Mouse (Mus musculus) heart, embryonic 12.5 days (tissue): ENCODE measurements around the gene Gm17018. TPM values are rescaled to one million over a fixed set of nuclear protein-coding genes. Genes with fewer than 3 reads are reported as not detected.
A peak's percentile ranks its signal among the peaks of the same experiment; 100 is the strongest.
"Not testable (repeated sequence)": the region's sequence is repeated elsewhere in the genome, so short reads cannot be mapped to it uniquely, and the experiment has no call there.

ENCODE experiments used
- ATAC-seq: fragments of 200-750 bp; cut with Nextera tagmentation; 2 replicates; pipeline ENCODE4 v1.8.0; 2017; ENCODE audit warnings: moderate TSS enrichment, moderate library complexity; ENCODE audit not compliant: insufficient number of reproducible peaks, low FRiP score
- H3K27ac ChIP-seq: fragments of 300-500 bp; sonication (generic); 2 replicates; pipeline ENCODE4 v1.5.1; 2016; ENCODE audit warnings: mild to moderate bottlenecking, moderate library complexity; ENCODE audit not compliant: poor library complexity, severe bottlenecking
- H3K27me3 ChIP-seq: fragments of 300-500 bp; sonication (generic); replicated peaks from 2 replicates; pipeline ENCODE4 v1.6.1; 2016; ENCODE audit warnings: mild to moderate bottlenecking, moderate library complexity
- H3K36me3 ChIP-seq: fragments of 300-500 bp; sonication (generic); 2 replicates; pipeline ENCODE4 v1.6.1; 2016; ENCODE audit warnings: mild to moderate bottlenecking, moderate library complexity
- H3K4me1 ChIP-seq: fragments of 300-500 bp; sonication (generic); replicated peaks from 2 replicates; pipeline ENCODE4 v1.6.1; 2016; ENCODE audit warnings: mild to moderate bottlenecking
- H3K4me2 ChIP-seq: fragments of 300-500 bp; sonication (generic); 2 replicates; pipeline ENCODE4 v1.6.1; 2016; ENCODE audit warnings: mild to moderate bottlenecking, moderate library complexity
- H3K4me3 ChIP-seq: fragments of 300-500 bp; sonication (generic); 2 replicates; pipeline ENCODE4 v1.5.1; 2016; ENCODE audit warnings: mild to moderate bottlenecking
- H3K9ac ChIP-seq: fragments of 300-500 bp; sonication (generic); 2 replicates; pipeline ENCODE4 v1.6.1; 2016; ENCODE audit warnings: mild to moderate bottlenecking, moderate library complexity
- H3K9me3 ChIP-seq: fragments of 300-500 bp; sonication (generic); replicated peaks from 2 replicates; pipeline ENCODE4 v1.6.1; 2016; ENCODE audit warnings: mild to moderate bottlenecking, moderate library complexity
- WGBS: fragments of 180-500 bp; shearing (Covaris S2); methylation state at CpG from one replicate; pipeline ENCODE4 v1.1.7; 2016; 5-methylcytosine and 5-hydroxymethylcytosine counted together
- polyA plus RNA-seq: library from polyadenylated mRNA; unstranded; fragments of >200 nt; fragmentation: Nextera tagmentation; extraction: Ambion mirVana; gene quantifications from 2 replicates; pipeline ENCODE4 v1.2.1, GENCODE M21; 2016

The Gm17018 gene
- polyA plus RNA-seq, 1 experiment from 2014 or later = 33.6 TPM

GRCm38 (mm10) chr19:45535214-45535735 lies 25.1 kb upstream of the Gm17018 start:
- H3K27me3 ChIP-seq = peaks cover 62% of the 10 kb centered on the region
- no peak overlapping the region for H3K9ac ChIP-seq
- 71% methylated on average over 8 of the region's 8 CpGs for WGBS
- H3K4me1 ChIP-seq = peaks cover 19% of the 10 kb centered on the region
- ATAC-seq = no peak
- H3K27ac ChIP-seq = no peak overlapping the region
- no peaks in the 10 kb centered on the region for H3K9me3 ChIP-seq
- no peak overlapping the region for H3K4me3 ChIP-seq
- H3K4me2 ChIP-seq = no peak overlapping the region
- H3K36me3 ChIP-seq = no peaks in the 10 kb centered on the region

DNA sequence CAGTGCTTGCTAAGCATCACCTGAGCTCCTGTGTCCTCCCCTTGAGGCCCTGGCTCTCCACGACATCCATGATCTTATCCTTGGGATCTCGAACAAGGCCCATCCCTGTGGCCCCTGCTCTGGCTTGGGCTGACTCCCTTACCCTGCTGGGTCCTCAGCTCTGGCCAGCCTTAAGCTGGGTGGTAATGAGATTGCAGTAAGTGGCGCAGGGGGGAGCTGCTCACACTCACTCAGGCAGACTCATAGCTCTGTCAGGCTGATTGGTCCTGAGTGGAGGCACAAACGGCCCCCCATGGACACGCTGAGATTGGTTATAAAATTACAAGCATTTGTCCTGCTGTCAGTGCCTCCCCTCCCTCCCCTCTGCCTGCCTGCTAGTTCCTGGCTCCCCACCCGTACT lies 24.5 kb upstream of the Gm17018 start:
- no peaks in the 10 kb centered on the region for H3K36me3 ChIP-seq
- WGBS = 37% methylated on average over 6 of the region's 6 CpGs
- no peak for ATAC-seq
- no peak overlapping the region for H3K9ac ChIP-seq
- H3K27me3 ChIP-seq = peaks cover 69% of the 10 kb centered on the region
- no peak overlapping the region for H3K4me3 ChIP-seq
- no peaks in the 10 kb centered on the region for H3K9me3 ChIP-seq
- H3K4me1 ChIP-seq = peaks cover 15% of the 10 kb centered on the region
- H3K27ac ChIP-seq = no peak overlapping the region
- no peak overlapping the region for H3K4me2 ChIP-seq

DNA sequence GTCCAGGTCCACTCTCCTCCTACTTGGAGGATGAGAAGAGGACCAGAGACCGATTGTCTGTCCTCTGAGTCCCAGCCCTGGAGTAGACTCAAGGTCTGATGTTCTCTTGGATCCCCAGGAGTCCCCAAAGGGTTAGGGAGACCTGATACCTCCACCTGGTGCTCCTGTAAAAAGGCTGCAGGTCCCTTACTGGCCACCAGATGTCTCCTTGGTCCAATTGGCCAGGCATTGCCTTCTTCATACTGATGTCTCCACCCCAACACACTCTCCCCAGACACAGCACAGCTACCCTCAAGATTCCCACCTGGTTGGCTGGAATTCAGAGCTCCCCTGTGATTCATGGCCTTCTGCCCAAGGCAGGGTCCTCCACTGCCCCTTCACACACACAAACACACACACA lies 22.9 kb upstream of the Gm17018 start:
- peaks cover 84% of the 10 kb centered on the region for H3K27me3 ChIP-seq
- H3K9me3 ChIP-seq = no peaks in the 10 kb centered on the region
- H3K36me3 ChIP-seq = no peaks in the 10 kb centered on the region
- no peak overlapping the region for H3K27ac ChIP-seq
- no peak overlapping the region for H3K4me3 ChIP-seq
- WGBS = 56% methylated on average over 1 of the region's 1 CpGs
- ATAC-seq = no peak
- H3K4me2 ChIP-seq = no peak overlapping the region
- H3K4me1 ChIP-seq = peaks cover 12% of the 10 kb centered on the region
- H3K9ac ChIP-seq = no peak overlapping the region

DNA sequence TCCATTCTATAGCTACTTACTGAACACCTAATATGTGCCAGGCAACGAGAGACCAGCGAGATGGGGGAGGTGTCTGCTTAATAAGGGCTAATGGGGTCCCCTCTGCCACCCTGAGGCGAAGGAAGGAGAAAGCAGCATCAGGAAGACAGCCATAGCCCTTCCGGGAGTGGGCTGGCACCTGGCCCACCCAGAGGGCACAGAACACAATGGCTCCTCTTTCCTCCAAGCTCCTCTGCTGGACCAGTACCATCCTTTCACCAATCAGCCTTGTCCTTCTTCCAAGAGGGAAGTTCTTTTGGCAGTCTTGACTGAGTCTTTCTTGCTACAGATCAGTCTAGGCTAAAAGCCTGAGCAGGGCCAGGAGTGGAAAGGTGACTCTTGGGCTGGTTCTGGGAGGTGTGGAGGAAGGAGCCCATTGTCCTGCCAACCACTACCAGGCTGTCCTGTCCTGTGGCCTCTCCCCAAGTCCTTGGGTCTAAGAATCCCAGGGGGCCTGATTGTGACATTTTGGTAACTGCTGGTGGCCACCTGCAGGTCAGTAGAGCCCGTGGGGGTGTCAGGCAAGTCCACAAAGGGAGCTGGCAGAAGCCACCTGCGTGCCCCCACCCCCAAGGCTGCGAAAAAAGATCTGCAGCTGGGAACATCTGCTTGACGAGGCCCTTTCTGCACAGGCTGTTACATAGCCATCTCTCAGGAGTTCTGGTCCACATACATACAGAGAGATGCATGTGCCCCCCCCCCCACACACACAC lies 19.6 kb upstream of the Gm17018 start:
- H3K4me1 ChIP-seq = peaks cover 21% of the 10 kb centered on the region
- H3K9me3 ChIP-seq = no peaks in the 10 kb centered on the region
- no peaks in the 10 kb centered on the region for H3K36me3 ChIP-seq
- no peak for ATAC-seq
- H3K9ac ChIP-seq = no peak overlapping the region
- 39% methylated on average over 8 of the region's 8 CpGs for WGBS
- H3K27ac ChIP-seq = no peak overlapping the region
- peak overlapping the region; percentile 80 for H3K4me2 ChIP-seq
- H3K4me3 ChIP-seq = peak overlapping the region; percentile 45
- peaks cover 90% of the 10 kb centered on the region for H3K27me3 ChIP-seq

DNA sequence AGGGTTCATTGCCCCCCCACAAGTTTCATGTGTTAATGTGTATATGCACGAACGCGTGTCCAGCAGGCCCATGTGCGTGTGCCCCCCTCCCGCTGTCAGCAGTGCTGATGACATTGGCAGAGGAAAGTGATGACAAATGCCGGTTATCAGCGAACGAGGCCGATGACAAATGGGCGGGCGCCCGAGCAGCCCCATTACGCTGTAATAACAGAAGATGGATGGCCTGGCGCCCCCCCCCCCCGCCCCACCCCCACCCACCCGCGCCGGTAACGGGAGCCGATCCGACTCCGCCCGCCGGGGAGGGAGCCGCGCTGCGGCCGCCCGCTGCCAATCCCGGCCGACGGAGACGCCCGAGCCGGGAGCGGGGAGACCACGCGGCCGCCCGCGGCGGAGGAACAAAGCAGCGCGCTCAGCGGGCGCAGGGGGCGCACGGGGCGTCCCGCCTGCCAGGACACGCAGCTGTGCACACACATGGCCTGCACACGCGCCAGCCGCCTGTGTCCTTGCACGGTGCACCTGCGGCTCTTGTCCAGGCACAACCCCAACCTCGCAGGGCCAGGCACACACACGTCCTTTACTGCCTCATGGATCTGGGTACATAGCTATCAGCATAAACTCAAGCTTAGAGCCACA lies 18.9 kb upstream of the Gm17018 start:
- Histone ChIP-seq H3K4me1 (peaks cover 21% of the 10 kb centered on the region), H3K27me3 (peaks cover 90% of the 10 kb centered on the region), H3K9ac (peak overlapping the region; percentile 50), H3K36me3 (no peaks in the 10 kb centered on the region), H3K27ac (no peak overlapping the region), H3K4me2 (peak overlapping the region; percentile 80), H3K9me3 (no peaks in the 10 kb centered on the region), H3K4me3 (peak overlapping the region; percentile 45)
- no peak for ATAC-seq
- under 1% methylated on average over 41 of the region's 58 CpGs for WGBS

DNA sequence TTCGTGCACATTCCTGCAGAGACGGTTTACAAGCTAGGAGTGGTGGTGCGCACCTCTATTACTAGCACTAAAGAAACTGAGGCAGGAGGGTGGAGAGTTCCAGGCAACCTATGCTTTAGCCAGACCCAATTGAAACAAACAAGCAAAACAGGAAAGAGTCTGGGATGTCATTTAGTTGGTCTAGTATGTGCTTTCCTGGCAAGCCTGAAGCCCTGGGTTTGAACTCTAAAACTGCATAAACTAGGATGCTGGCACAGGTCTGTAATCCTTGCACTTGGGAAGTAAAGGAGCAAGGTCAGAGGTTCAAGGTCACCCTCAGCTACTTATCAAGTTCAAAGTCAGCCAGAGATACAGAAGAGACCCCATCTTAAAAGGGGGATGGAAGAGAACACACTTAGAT lies 18.4 kb upstream of the Gm17018 start:
- Histone ChIP-seq H3K4me3 (peak overlapping the region; percentile 45), H3K27ac (no peak overlapping the region), H3K4me2 (peak overlapping the region; percentile 80), H3K36me3 (no peaks in the 10 kb centered on the region), H3K9me3 (no peaks in the 10 kb centered on the region), H3K9ac (0 out of 2 replicates have a peak overlapping the region, but pooled peaks have one; percentile 50), H3K4me1 (peaks cover 21% of the 10 kb centered on the region), H3K27me3 (peaks cover 91% of the 10 kb centered on the region)
- 12% methylated on average over 3 of the region's 3 CpGs for WGBS
- ATAC-seq = no peak

GRCm38 (mm10) chr19:45544152-45544924 lies 16.1 kb upstream of the Gm17018 start:
- Histone ChIP-seq H3K9ac (peak overlapping the region; percentile 39), H3K4me1 (peaks cover 21% of the 10 kb centered on the region), H3K36me3 (no peaks in the 10 kb centered on the region), H3K27me3 (peaks cover 79% of the 10 kb centered on the region), H3K27ac (no peak overlapping the region), H3K4me2 (peak overlapping the region; percentile 86), H3K4me3 (peak overlapping the region; percentile 43), H3K9me3 (no peaks in the 10 kb centered on the region)
- WGBS = 2% methylated on average over 21 of the region's 26 CpGs
- no peak for ATAC-seq

DNA sequence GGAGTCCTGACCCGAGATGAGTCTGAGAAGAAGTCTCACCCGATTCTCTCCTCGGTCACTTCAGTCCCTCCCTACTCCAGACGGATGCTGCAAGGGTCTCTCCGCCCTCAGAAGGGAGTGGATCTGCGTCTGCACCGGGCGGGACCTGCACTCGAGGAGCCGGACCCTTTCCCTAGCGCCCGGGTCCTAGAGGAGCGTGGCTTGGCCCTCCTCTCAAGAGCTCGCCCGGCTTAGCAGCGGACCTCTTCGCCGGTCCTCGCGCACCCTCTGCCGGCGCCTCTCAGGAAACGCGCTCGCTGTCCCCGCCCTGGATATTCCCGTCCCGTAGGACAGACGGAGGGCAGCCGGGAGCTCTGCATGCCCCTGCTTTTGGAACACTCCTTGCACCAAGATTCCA lies 15.5 kb upstream of the Gm17018 start:
- H3K27ac ChIP-seq = no peak overlapping the region
- peaks cover 21% of the 10 kb centered on the region for H3K4me1 ChIP-seq
- peak overlapping the region; percentile 39; the same call in 1 of the 2 replicates for H3K9ac ChIP-seq
- WGBS = under 1% methylated on average over 30 of the region's 30 CpGs
- ATAC-seq = peak; percentile 62
- H3K4me2 ChIP-seq = peak overlapping the region; percentile 86
- peaks cover 76% of the 10 kb centered on the region for H3K27me3 ChIP-seq
- no peaks in the 10 kb centered on the region for H3K9me3 ChIP-seq
- peak overlapping the region; percentile 43 for H3K4me3 ChIP-seq
- no peaks in the 10 kb centered on the region for H3K36me3 ChIP-seq

DNA sequence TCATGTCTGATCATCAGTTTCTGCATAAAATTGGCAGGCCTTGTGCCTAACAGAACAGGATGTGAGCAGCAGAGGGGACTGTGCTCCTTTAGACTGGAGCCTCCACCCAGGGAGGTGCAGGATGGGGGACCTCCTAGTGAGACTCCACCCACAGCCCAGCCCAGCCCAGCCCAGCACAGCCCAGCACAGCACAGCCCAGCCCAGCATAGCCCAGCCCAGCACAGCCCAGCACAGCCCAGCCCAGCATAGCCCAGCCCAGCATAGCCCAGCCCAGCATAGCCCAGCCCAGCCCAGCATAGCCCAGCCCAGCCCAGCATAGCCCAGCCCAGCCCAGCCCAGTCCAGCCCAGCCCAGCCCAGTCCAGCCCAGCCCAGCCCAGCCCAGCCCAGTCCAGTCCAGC lies 12.2 kb upstream of the Gm17018 start:
- 0 out of 2 replicates have a peak, but pooled peaks have one; percentile 40 for ATAC-seq
- not testable (repeated sequence) for H3K9me3 ChIP-seq

GRCm38 (mm10) chr19:45549128-45549915 lies 11.1 kb upstream of the Gm17018 start:
- ATAC-seq = no peak
- no peak overlapping the region for H3K27ac ChIP-seq
- H3K9me3 ChIP-seq = no peaks in the 10 kb centered on the region
- no peak overlapping the region for H3K4me3 ChIP-seq
- no peak overlapping the region for H3K9ac ChIP-seq
- no peak overlapping the region for H3K4me2 ChIP-seq
- H3K36me3 ChIP-seq = peaks cover 22% of the 10 kb centered on the region
- peaks cover 36% of the 10 kb centered on the region for H3K27me3 ChIP-seq
- 81% methylated on average over 23 of the region's 23 CpGs for WGBS
- peaks cover 5% of the 10 kb centered on the region; the same call in 1 of the 2 replicates for H3K4me1 ChIP-seq

More for the DNA sequence above, 12.2 kb upstream of the Gm17018 start:
- not testable (repeated sequence) for H3K9ac ChIP-seq, H3K4me3 ChIP-seq, H3K27ac ChIP-seq, H3K4me2 ChIP-seq, H3K4me1 ChIP-seq
- H3K36me3 ChIP-seq = peaks cover 10% of the 10 kb centered on the region
- H3K27me3 ChIP-seq = peaks cover 47% of the 10 kb centered on the region
